13 mouse cellular contexts compared by ENCODE assay signal in the genomic region with DNA sequence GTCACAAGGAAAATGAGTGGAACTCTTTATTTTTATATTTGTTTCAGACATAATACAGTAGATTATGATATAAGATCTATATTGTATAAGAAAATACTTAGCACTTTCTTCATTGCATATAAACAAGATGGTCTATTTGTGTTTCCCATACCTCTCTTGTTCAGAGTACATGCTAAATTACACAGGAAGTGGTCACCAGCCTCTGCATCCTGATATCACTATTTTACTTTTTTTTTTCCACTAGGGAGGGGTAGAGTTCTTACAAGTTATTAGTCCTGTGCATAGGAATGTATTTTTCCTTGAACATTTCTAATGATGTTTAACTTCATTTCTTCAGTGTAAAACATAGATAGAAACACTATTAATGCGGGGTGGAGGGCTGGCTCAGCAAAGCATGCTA.
"Had no signal": no experiment of that assay in that cellular context is flagged by ENCODE, and none has a peak within 500 bp of the region (broad histone marks: within the 10 kb centered on the region; RNA-seq: fewer than 3 reads in every experiment).

No protein-coding gene starts in this region.

- DNase-seq: kidney, adult 9 months; kidney, postnatal 14 days; kidney, postnatal 4 days; left cerebral cortex, postnatal 4 days; liver, postnatal 0 days; lung, embryonic 14.5 days; retina, postnatal 1 day; right cerebral cortex, postnatal 4 days; thymus, adult 2 months; thymus, postnatal 14 days had no signal

- ATAC-seq: liver, postnatal 0 days; lung, postnatal 0 days; midbrain, embryonic 13.5 days; midbrain, embryonic 16.5 days had no signal
